Mouse (Mus musculus) embryonic fibroblast, embryonic 13.5 days (primary cell): ENCODE data around the gene Pcbp3.

ENCODE experiments used
- CTCF ChIP-seq: IDR thresholded peaks from 2 replicates; pipeline ENCODE4 v1.5.1; 2011; ENCODE audit warnings: mild to moderate bottlenecking, control low read depth, low read length, moderate library complexity, borderline replicate concordance; ENCODE audit not compliant: insufficient read depth
- POLR2A ChIP-seq: IDR thresholded peaks from 2 replicates; pipeline ENCODE4 v1.6.1; 2011; ENCODE audit warnings: low read depth, mild to moderate bottlenecking, control low read depth, low read length, moderate library complexity

DNA sequence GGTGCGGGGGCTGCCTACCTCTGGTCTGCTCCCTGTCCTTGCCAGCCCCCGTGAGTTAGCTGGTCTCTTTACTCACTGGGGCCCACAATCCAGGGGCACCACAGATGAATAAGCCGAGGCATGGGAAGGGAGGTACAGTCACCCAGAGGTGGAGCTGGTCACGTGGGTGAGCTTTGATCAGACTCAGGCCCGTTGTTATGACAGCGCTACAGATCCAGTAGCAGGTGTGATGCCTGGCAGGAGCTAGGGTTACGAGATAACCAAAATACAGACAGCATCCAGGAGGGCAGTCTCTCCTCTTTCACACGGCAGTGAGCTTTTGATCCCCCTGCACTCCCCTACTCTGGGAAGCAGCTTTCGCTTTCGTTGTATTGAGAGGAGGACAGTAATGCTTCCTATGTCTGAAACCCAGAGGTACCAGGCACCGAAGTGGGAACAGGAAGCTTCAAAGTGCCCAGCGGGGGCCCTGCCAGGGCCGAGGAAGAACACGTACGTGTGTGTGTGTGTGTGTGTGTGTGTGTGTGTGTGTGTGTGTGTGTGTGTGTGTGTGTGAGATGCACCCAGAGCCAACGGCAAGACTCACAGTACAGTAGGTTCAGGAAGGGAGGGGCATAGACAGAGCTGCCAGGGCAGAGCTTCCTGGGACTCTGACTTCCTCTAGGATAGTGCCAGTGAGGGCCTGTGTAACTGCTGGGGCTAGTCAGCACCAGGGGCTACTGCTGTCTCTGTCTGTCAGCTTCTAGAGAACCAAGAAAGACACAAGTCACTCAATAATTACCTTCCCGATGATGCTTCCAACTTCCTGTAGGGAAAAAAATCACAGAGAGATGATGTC is 162.7 kb downstream of the Pcbp3 start:
- TF ChIP-seq CTCF = no peak
- no peak for TF ChIP-seq POLR2A
